7 mouse cellular contexts compared by ENCODE assay signal in the genomic region with DNA sequence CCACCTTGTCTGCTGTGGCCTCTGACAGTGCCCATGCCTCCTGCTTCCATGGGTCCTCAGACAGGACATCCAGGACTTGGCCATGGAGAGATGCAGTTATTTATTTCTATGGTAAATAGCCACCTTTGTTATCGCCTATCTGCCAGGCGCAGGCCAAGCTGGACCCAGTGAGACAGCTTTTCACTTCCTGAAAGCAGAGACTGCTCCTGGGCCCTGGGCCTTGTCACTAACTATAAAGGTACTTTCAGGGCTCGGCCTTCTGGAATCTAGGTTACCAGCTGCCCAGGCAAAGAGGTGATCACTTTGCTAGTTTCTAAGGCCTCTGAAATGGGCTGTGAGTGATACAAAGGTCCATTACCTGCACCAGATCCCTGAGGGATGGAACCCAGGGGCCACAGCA. TPM values are rescaled to one million over a fixed set of nuclear protein-coding genes. Genes with fewer than 3 reads are reported as not detected.
DNase-seq lines count a peak whose midpoint lies in the region; ATAC-seq and TF ChIP-seq lines count a peak whose summit lies in the region.

No protein-coding gene starts in this region.

- no peak overlapping the region for H3K4me2 ChIP-seq in embryonic facial prominence, embryonic 11.5 days (ENCODE audit: low read depth, low read length)
- no peak overlapping the region for H3K4me2 ChIP-seq in hindbrain, embryonic 13.5 days
- no peak overlapping the region for H3K4me2 ChIP-seq in midbrain, embryonic 14.5 days (ENCODE audit: low read length)

- H3K27ac ChIP-seq in layer of hippocampus, adult 2 months: peak overlapping the region; percentile 92
- peak overlapping the region; percentile 72 for H3K27ac ChIP-seq in embryonic facial prominence, embryonic 11.5 days (replicated peaks; ENCODE audit: low read depth, low read length)
- peak overlapping the region; percentile 76; the same call in 1 of the 2 replicates for H3K27ac ChIP-seq in hindbrain, embryonic 13.5 days
- H3K27ac ChIP-seq in midbrain, embryonic 14.5 days (replicated peaks; ENCODE audit: low read depth, low read length): peak overlapping the region; percentile 61

- 83% methylated on average over 3 of the region's 3 CpGs for WGBS in embryonic facial prominence, embryonic 11.5 days
- WGBS in hindbrain, embryonic 13.5 days: 79% methylated on average over 3 of the region's 3 CpGs
- WGBS in midbrain, embryonic 14.5 days: 88% methylated on average over 3 of the region's 3 CpGs

- H3K36me3 ChIP-seq in embryonic facial prominence, embryonic 11.5 days (replicated peaks; ENCODE audit: control insufficient read depth, insufficient read depth, low read depth, low read length): no peaks in the 10 kb centered on the region
- H3K36me3 ChIP-seq in hindbrain, embryonic 13.5 days: 0 out of 2 replicates have a peak, but pooled peaks cover 5% of the 10 kb centered on the region
- 0 out of 2 replicates have a peak, but pooled peaks cover 3% of the 10 kb centered on the region for H3K36me3 ChIP-seq in midbrain, embryonic 14.5 days (ENCODE audit: control insufficient read depth, insufficient read depth, low read length)

- ATAC-seq in embryonic facial prominence, embryonic 11.5 days (replicated peaks; ENCODE audit: insufficient number of reproducible peaks, low FRiP score, low TSS enrichment, low read depth): no peak
- no peak for ATAC-seq in hindbrain, embryonic 13.5 days (ENCODE audit: low FRiP score)
- ATAC-seq in midbrain, embryonic 14.5 days (ENCODE audit: low FRiP score, low TSS enrichment): no peak

- H3K9me3 ChIP-seq in embryonic facial prominence, embryonic 11.5 days (replicated peaks; ENCODE audit: control insufficient read depth, low read length): no peaks in the 10 kb centered on the region
- no peaks in the 10 kb centered on the region for H3K9me3 ChIP-seq in hindbrain, embryonic 13.5 days
- no peaks in the 10 kb centered on the region for H3K9me3 ChIP-seq in midbrain, embryonic 14.5 days (ENCODE audit: control insufficient read depth, low read length)

- H3K4me3 ChIP-seq in layer of hippocampus, adult 2 months: no peak overlapping the region
- no peak overlapping the region for H3K4me3 ChIP-seq in embryonic facial prominence, embryonic 11.5 days (ENCODE audit: low read depth, low read length)
- no peak overlapping the region for H3K4me3 ChIP-seq in hindbrain, embryonic 13.5 days
- no peak overlapping the region for H3K4me3 ChIP-seq in midbrain, embryonic 14.5 days (replicated peaks; ENCODE audit: low read depth, low read length)

- H3K9ac ChIP-seq in embryonic facial prominence, embryonic 11.5 days (replicated peaks; ENCODE audit: low read length): 0 out of 2 replicates have a peak overlapping the region, but pooled peaks have one; percentile 4
- no peak overlapping the region for H3K9ac ChIP-seq in hindbrain, embryonic 13.5 days
- H3K9ac ChIP-seq in midbrain, embryonic 14.5 days (replicated peaks; ENCODE audit: low read length): no peak overlapping the region

- no peak for TF ChIP-seq CTCF in layer of hippocampus, adult 2 months (conservative IDR thresholded peaks at IDR 0.05)

- H3K4me1 ChIP-seq in embryonic facial prominence, embryonic 11.5 days (ENCODE audit: control insufficient read depth, insufficient read depth, low read length): peaks cover 16% of the 10 kb centered on the region
- H3K4me1 ChIP-seq in hindbrain, embryonic 13.5 days (replicated peaks): peaks cover 68% of the 10 kb centered on the region
- H3K4me1 ChIP-seq in midbrain, embryonic 14.5 days (ENCODE audit: control insufficient read depth, insufficient read depth, low read length): peaks cover 23% of the 10 kb centered on the region

- H3K27me3 ChIP-seq in embryonic facial prominence, embryonic 11.5 days (ENCODE audit: control insufficient read depth, insufficient read depth, low read length): no peaks in the 10 kb centered on the region
- no peaks in the 10 kb centered on the region for H3K27me3 ChIP-seq in hindbrain, embryonic 13.5 days
- no peaks in the 10 kb centered on the region for H3K27me3 ChIP-seq in midbrain, embryonic 14.5 days (ENCODE audit: control insufficient read depth, insufficient read depth, low read length)

- no peak for DNase-seq in layer of hippocampus, adult 2 months (ENCODE audit: low spot score in 2 of 2)
- no peak for DNase-seq in layer of hippocampus, adult 18-20 months (ENCODE audit: low spot score in 2 of 2)
- DNase-seq in embryonic facial prominence, embryonic 11.5 days (ENCODE audit: low spot score): no peak
- no peak for DNase-seq in midbrain, embryonic 14.5 days
- no peak for DNase-seq in frontal cortex, adult 2 months (ENCODE audit: extremely low spot score in 1 of 2, low spot score in 1 of 2)
- no peak for DNase-seq in adrenal gland, adult 18-20 months (ENCODE audit: low spot score in 2 of 2)

RNA-seq across cellular contexts. Expression of a gene that starts 37.3 kb away (rescaled TPM):
- 100 to 1,000 TPM; 131 to 134 TPM for total RNA-seq in layer of hippocampus, adult 2 months (2021)
- 100 to 1,000 TPM; 127 to 136 TPM for total RNA-seq in layer of hippocampus, adult 18-20 months (2021)
- polyA plus RNA-seq in embryonic facial prominence, embryonic 11.5 days (2014; fragmentation: Nextera tagmentation; extraction: Ambion mirVana): 190 and 201 TPM in 2 replicates
- 136 and 138 TPM in 2 replicates for polyA plus RNA-seq in hindbrain, embryonic 13.5 days (2015; fragmentation: Nextera tagmentation; extraction: Ambion mirVana)
- 102 and 118 TPM in 2 replicates for polyA plus RNA-seq in midbrain, embryonic 14.5 days (2014; fragmentation: Nextera tagmentation; extraction: Ambion mirVana)
- polyA plus RNA-seq in frontal cortex, adult 2 months (2012; rRNA removed): 214 and 220 TPM in 2 replicates
- total RNA-seq in adrenal gland, adult 18-20 months (2021): 100 to 1,000 TPM; 197 to 233 TPM

RNA-seq across cellular contexts. Expression of a gene that starts 43.6 kb away (rescaled TPM):
- under 1 TPM; 0.15 to 0.29 TPM for total RNA-seq in layer of hippocampus, adult 2 months (2021)
- total RNA-seq in layer of hippocampus, adult 18-20 months (2021): under 1 TPM; 0.50 to 0.76 TPM
- polyA plus RNA-seq in embryonic facial prominence, embryonic 11.5 days (2014; fragmentation: Nextera tagmentation; extraction: Ambion mirVana): 0.21 and 0.29 TPM in 2 replicates
- polyA plus RNA-seq in hindbrain, embryonic 13.5 days (2015; fragmentation: Nextera tagmentation; extraction: Ambion mirVana): 0.38 and 0.43 TPM in 2 replicates
- 0.33 and 0.55 TPM in 2 replicates for polyA plus RNA-seq in midbrain, embryonic 14.5 days (2014; fragmentation: Nextera tagmentation; extraction: Ambion mirVana)
- 0.71 and 1.00 TPM in 2 replicates for polyA plus RNA-seq in frontal cortex, adult 2 months (2012; rRNA removed)
- total RNA-seq in adrenal gland, adult 18-20 months (2021): under 1 TPM; 0.16 to 0.17 TPM

RNA-seq across cellular contexts. Expression of a gene that starts 56.9 kb away (rescaled TPM):
- total RNA-seq in layer of hippocampus, adult 2 months (2021): 100 to 1,000 TPM; 198 to 202 TPM
- 100 to 1,000 TPM; 201 to 212 TPM for total RNA-seq in layer of hippocampus, adult 18-20 months (2021)
- 439 and 446 TPM in 2 replicates for polyA plus RNA-seq in embryonic facial prominence, embryonic 11.5 days (2014; fragmentation: Nextera tagmentation; extraction: Ambion mirVana)
- polyA plus RNA-seq in hindbrain, embryonic 13.5 days (2015; fragmentation: Nextera tagmentation; extraction: Ambion mirVana): 315 and 332 TPM in 2 replicates
- polyA plus RNA-seq in midbrain, embryonic 14.5 days (2014; fragmentation: Nextera tagmentation; extraction: Ambion mirVana): 320 and 343 TPM in 2 replicates
- polyA plus RNA-seq in frontal cortex, adult 2 months (2012; rRNA removed): 311 and 352 TPM in 2 replicates
- total RNA-seq in adrenal gland, adult 18-20 months (2021): 100 to 1,000 TPM; 227 to 253 TPM

RNA-seq across cellular contexts. Expression of a gene that starts 57.0 kb away (rescaled TPM):
- total RNA-seq in layer of hippocampus, adult 2 months (2021): 1 to 10 TPM in 1 of 2 experiments, under 1 TPM in 1; 0.90 to 1.8 TPM
- total RNA-seq in layer of hippocampus, adult 18-20 months (2021): 1 to 10 TPM in 1 of 2 experiments, under 1 TPM in 1; 0.99 to 1.3 TPM
- polyA plus RNA-seq in embryonic facial prominence, embryonic 11.5 days (2014; fragmentation: Nextera tagmentation; extraction: Ambion mirVana): 6.4 and 8.1 TPM in 2 replicates
- 4.1 and 6.4 TPM in 2 replicates for polyA plus RNA-seq in hindbrain, embryonic 13.5 days (2015; fragmentation: Nextera tagmentation; extraction: Ambion mirVana)
- polyA plus RNA-seq in midbrain, embryonic 14.5 days (2014; fragmentation: Nextera tagmentation; extraction: Ambion mirVana): 5.5 and 10.2 TPM in 2 replicates
- polyA plus RNA-seq in frontal cortex, adult 2 months (2012; rRNA removed): 3.1 and 3.8 TPM in 2 replicates
- 1 to 10 TPM in 1 of 2 experiments, under 1 TPM in 1; 0.96 to 2.4 TPM for total RNA-seq in adrenal gland, adult 18-20 months (2021)
